ENCODE assay signal across 9 mouse cellular contexts in the genomic region with DNA sequence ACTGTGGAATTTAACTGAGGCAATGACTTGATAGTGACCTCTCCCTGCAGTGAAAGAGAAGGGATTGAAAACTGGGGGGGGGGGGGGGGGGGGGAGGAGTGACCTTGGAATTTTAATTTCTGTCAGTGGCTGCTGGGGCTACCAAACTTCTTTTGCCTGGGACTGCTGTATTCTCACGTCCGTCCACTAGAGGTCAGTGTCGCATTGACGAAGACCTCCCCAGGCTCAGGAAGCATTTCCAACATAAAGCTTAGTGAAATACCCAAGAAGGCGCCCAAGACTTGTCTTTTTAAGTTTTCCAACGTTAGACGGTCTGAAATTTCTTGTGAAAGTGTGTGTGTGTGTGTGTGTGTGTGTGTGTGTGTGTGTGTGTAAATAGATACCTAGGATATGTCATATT.
DNase-seq lines count a peak whose midpoint lies in the region; ATAC-seq lines count a peak whose summit lies in the region.
"Had no signal": no experiment of that assay in that cellular context is flagged by ENCODE, and none has a peak within 500 bp of the region (broad histone marks: within the 10 kb centered on the region; RNA-seq: fewer than 3 reads in every experiment).

No protein-coding gene starts in this region.

- no peak overlapping the region for H3K4me3 ChIP-seq in kidney, embryonic 14.5 days (ENCODE audit: low read length)
- H3K4me3 ChIP-seq: erythroblast, embryonic 14.5 days had no signal

- ATAC-seq in kidney, embryonic 14.5 days (ENCODE audit: low FRiP score, low TSS enrichment): no peak
- peak; percentile 68 for ATAC-seq in neutrophil, adult 5-6 weeks (ENCODE audit: extremely low read depth, insufficient number of reproducible peaks, low FRiP score, poor library complexity, severe bottlenecking)

- intact Hi-C loops in heart, postnatal 10 days (cut with DNase I): loop anchor here (1.0 to 2.0 kb wide), 2 partner anchors 201 to 287 kb away; no protein-coding TSS in a partner anchor
- intact Hi-C loops in left cerebral cortex, postnatal 36 days (cut with DNase I): loop anchor here (2.0 to 10.0 kb wide), 4 partner anchors 111 to 271 kb away; partner anchors contain the start of gene Mon2

- no peak overlapping the region for H3K4me2 ChIP-seq in kidney, embryonic 14.5 days (replicated peaks; ENCODE audit: low read depth, low read length)

- WGBS in kidney, embryonic 14.5 days: 15% methylated on average over 7 of the region's 7 CpGs

- H3K9ac ChIP-seq in kidney, embryonic 14.5 days (ENCODE audit: low read depth, low read length): no peak overlapping the region

- DNase-seq in kidney, adult 18-20 months: peak; percentile 76
- peak; percentile 56 to 87 for DNase-seq in adrenal gland, adult (ENCODE audit: inconsistent age in 2 of 2, low spot score in 1 of 2)
- peak; percentile 80 for DNase-seq in embryo, embryonic 11 days
- DNase-seq in heart, postnatal 10 days: peak; percentile 82 to 88
- DNase-seq in left cerebral cortex, postnatal 36 days (ENCODE audit: low spot score in 2 of 2): peak; percentile 66 to 68
- peak; percentile 61 to 83 for DNase-seq in thymus, postnatal 10 days (ENCODE audit: low spot score in 2 of 2)

- no peaks in the 10 kb centered on the region for H3K36me3 ChIP-seq in kidney, embryonic 14.5 days (ENCODE audit: control insufficient read depth, insufficient read depth, low read length)

- H3K27me3 ChIP-seq in kidney, embryonic 14.5 days (ENCODE audit: control insufficient read depth, insufficient read depth, low read length): no peaks in the 10 kb centered on the region

- peaks cover 10% of the 10 kb centered on the region for H3K4me1 ChIP-seq in kidney, embryonic 14.5 days (ENCODE audit: control insufficient read depth, insufficient read depth, low read length)

- H3K27ac ChIP-seq in kidney, embryonic 14.5 days (ENCODE audit: low read depth, low read length): no peak overlapping the region

- no peaks in the 10 kb centered on the region for H3K9me3 ChIP-seq in kidney, embryonic 14.5 days (ENCODE audit: control insufficient read depth, low read length)
